Mouse (Mus musculus) hematopoietic stem cell, adult 5-6 weeks (primary cell): Measurements from ENCODE around the gene Scgb2b15. TPM values are rescaled to one million over a fixed set of nuclear protein-coding genes. Genes with fewer than 3 reads are reported as not detected.
"Not testable (repeated sequence)": the region's sequence is repeated elsewhere in the genome, so short reads cannot be mapped to it uniquely, and the experiment has no call there.

Experiments used
- ATAC-seq, 2 experiments: fragments of 125-278 bp in 1 of 2; replicated peaks in 1 of 2; 2 replicates each; pipeline ENCODE4 v1.8.0; 2016 to 2017; ENCODE audit warnings: inconsistent platforms in 2 of 2, mild to moderate bottlenecking in 2 of 2, moderate number of reproducible peaks in 2 of 2, low read depth in 1 of 2, moderate TSS enrichment in 1 of 2; ENCODE audit not compliant: low FRiP score in 2 of 2, poor library complexity in 2 of 2, severe bottlenecking in 2 of 2, insufficient read depth in 1 of 2, low TSS enrichment in 1 of 2
- total RNA-seq: library from RNA; stranded (forward); fragments of 172-1452, 232-1000 nt; gene quantifications from 2 replicates; pipeline ENCODE4 v1.2.3, GENCODE M21; 2017

The Scgb2b15 gene
- not detected in 2 replicates for total RNA-seq

DNA sequence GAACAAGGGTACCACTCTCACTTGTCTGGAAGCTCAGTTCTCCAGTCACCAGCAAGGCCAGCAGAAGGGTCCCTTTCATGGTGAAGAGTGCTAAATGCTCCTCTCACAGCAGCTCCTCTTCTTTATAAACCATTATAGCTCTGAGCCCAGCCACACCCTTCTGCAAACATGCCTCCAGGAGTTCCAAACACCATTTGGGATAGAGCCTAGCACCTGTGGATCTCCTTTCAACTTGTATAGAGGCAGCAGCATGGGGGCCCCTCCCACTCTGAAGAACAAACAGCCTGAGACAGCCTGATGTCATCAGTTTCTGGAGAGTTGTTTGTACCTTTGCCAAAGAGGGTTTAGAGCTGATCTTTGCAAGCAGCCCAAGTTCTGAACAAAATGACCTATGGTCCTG lies at the start of gene Scgb2b15:
TSS of gene Scgb2b15 (minus strand) at position 101 of the 400 bp plus-strand sequence.
- ATAC-seq, result not testable (repeated sequence)

GRCm38 (mm10) chr7:32836254-32836653 lies 6.8 kb upstream of the Scgb2b15 start, which contains the start of gene Scgb1b15:
TSS of gene Scgb1b15 (plus strand) at chr7:32836554.
- ATAC-seq, result not testable (repeated sequence)

Other genes with a start within 250 kb of the Scgb2b15 start
- not detected in 2 replicates for gene Scgb1b15, start 6.9 kb upstream of the Scgb2b15 start, total RNA-seq
- gene Scgb2b17, start 226.9 kb upstream of the Scgb2b15 start, total RNA-seq, result not detected in 2 replicates
- gene Scgb1b17, start 233.8 kb upstream of the Scgb2b15 start, total RNA-seq, result not detected in 2 replicates